Mouse (Mus musculus) midbrain, embryonic 15.5 days (tissue): ENCODE measurements at regions not wholly inside any gene's neighbourhood (a gene's known extent, or its start where the extent isn't known, plus 50 kb on each side); places are given as distances from the start of the nearest gene placed in this dataset.

Experiments used
- ATAC-seq: fragments of 200-750 bp; cut with Nextera tagmentation; replicated peaks from 2 replicates; pipeline ENCODE4 v1.8.0; 2017; ENCODE audit warnings: moderate TSS enrichment
- H3K27ac ChIP-seq: fragments of 300-500 bp; sonication (generic); 2 replicates; pipeline ENCODE4 v1.5.1; 2015; ENCODE audit warnings: mild to moderate bottlenecking, inconsistent platforms
- H3K27me3 ChIP-seq: fragments of 300-500 bp; sonication (generic); replicated peaks from 2 replicates; pipeline ENCODE4 v1.6.1; 2015; ENCODE audit warnings: inconsistent platforms
- H3K36me3 ChIP-seq: fragments of 300-500 bp; sonication (generic); replicated peaks from 2 replicates; pipeline ENCODE4 v1.6.1; 2015; ENCODE audit warnings: inconsistent platforms
- H3K4me1 ChIP-seq: fragments of 300-500 bp; sonication (generic); 2 replicates; pipeline ENCODE4 v1.6.1; 2015; ENCODE audit warnings: inconsistent platforms
- H3K4me2 ChIP-seq: fragments of 300-500 bp; sonication (generic); 2 replicates; pipeline ENCODE4 v1.6.1; 2015; ENCODE audit warnings: inconsistent platforms, mild to moderate bottlenecking, moderate library complexity
- H3K4me3 ChIP-seq: fragments of 300-500 bp; sonication (generic); 2 replicates; pipeline ENCODE4 v1.5.1; 2015; ENCODE audit warnings: mild to moderate bottlenecking, inconsistent platforms
- H3K9ac ChIP-seq: fragments of 300-500 bp; sonication (generic); 2 replicates; pipeline ENCODE4 v1.6.1; 2015; ENCODE audit warnings: mild to moderate bottlenecking, inconsistent platforms
- H3K9me3 ChIP-seq: fragments of 300-500 bp; sonication (generic); 2 replicates; pipeline ENCODE4 v1.6.1; 2016; ENCODE audit warnings: inconsistent platforms
- WGBS: fragments of 180-500 bp; shearing (Covaris S2); methylation state at CpG from one replicate; pipeline ENCODE4 v1.1.7; 2015; ENCODE audit warnings: mixed read lengths; 5-methylcytosine and 5-hydroxymethylcytosine counted together

DNA sequence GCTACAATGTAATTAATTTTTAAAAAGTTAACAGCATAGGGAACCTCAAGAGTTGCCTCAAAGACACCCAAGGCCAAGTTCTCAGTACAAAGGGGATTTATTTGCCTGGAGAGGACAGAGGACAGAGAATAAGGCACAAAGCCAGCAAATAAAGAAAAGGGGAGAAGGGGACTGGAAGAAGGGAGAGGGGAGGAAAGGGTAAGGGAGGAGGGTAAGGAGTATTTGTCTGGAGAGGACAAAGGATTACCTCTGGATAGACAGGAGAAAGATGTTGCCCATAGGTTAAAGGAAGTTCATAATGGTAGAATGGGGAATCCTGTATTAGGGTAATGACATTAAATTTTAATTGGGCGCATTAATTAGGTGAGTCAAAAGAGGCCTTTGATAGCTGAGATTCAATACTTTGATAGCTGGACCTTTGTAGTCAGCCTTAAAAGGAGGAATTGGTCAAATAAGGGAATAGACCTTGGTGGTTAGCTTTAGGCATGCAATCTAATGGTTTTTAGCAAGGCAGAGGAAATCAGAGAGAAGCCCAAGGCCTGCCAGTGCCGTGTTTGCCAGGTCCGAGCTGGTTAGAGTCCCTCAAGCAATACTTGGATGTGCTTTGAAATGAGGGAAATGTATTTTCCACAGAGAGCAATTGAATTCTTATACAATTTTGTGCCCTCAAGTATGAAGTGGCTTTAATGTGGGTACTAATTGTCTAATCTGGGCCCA is 164.8 kb upstream of the Gnpda2 start:
- Histone ChIP-seq H3K4me2 (no peak overlapping the region), H3K9ac (no peak overlapping the region), H3K4me1 (no peaks in the 10 kb centered on the region), H3K27me3 (no peaks in the 10 kb centered on the region), H3K36me3 (no peaks in the 10 kb centered on the region), H3K4me3 (no peak overlapping the region), H3K27ac (no peak overlapping the region), H3K9me3 (no peaks in the 10 kb centered on the region)
- peak; percentile 72 for ATAC-seq
- 70% methylated on average over 3 of the region's 3 CpGs for WGBS

DNA sequence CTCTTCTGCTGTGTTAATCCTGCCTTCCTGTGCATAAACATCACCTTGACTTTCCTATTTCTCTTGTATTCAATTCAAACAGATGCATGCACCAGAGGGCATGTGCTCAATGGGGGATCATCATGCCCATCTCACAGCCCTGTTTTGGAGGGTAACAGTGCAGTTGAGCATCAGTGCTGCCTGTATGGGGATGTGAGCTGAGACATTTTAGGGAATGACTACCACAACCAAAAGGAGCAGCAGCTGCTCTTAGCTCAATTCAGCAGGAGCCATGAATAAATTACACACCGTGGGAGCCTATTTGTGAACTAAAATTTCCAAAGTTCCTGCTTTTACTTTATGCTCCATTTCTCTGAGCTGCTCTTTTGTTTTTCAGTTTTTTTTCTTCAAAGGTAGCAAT is 164.2 kb upstream of the Gnpda2 start:
- 24% methylated on average over 1 of the region's 1 CpGs for WGBS
- Histone ChIP-seq H3K4me1 (no peaks in the 10 kb centered on the region), H3K27ac (no peak overlapping the region)

DNA sequence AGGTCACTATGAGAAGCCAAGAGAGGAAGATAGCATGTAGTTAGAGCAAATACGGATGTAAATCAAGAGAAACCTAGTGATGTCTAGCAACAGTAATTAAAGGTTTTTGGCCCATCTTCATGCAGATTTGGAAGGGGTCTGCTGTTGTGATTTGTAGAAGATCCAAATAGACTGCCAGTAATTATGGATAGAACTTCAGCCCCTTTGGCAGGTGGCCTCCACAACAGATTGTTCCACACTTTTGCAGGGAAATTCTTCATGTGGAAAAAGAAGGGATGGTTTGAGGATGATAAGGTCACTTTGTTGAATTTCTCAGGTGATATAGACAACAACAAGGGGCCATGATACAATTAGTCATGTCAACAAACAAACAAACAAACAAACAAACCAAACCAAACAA is 148.4 kb upstream of the Gnpda2 start:
- Histone ChIP-seq H3K27me3 (no peaks in the 10 kb centered on the region), H3K36me3 (no peaks in the 10 kb centered on the region), H3K4me3 (no peak overlapping the region), H3K27ac (no peak overlapping the region), H3K9me3 (no peaks in the 10 kb centered on the region), H3K9ac (no peak overlapping the region), H3K4me2 (no peak overlapping the region), H3K4me1 (no peaks in the 10 kb centered on the region)
- no peak for ATAC-seq
- WGBS, result 92% methylated on average over 1 of the region's 1 CpGs

More for the DNA sequence above, 164.2 kb upstream of the Gnpda2 start:
- Histone ChIP-seq H3K9me3 (no peaks in the 10 kb centered on the region), H3K9ac (no peak overlapping the region), H3K4me2 (no peak overlapping the region), H3K36me3 (no peaks in the 10 kb centered on the region), H3K4me3 (no peak overlapping the region), H3K27me3 (no peaks in the 10 kb centered on the region)
- no peak for ATAC-seq

DNA sequence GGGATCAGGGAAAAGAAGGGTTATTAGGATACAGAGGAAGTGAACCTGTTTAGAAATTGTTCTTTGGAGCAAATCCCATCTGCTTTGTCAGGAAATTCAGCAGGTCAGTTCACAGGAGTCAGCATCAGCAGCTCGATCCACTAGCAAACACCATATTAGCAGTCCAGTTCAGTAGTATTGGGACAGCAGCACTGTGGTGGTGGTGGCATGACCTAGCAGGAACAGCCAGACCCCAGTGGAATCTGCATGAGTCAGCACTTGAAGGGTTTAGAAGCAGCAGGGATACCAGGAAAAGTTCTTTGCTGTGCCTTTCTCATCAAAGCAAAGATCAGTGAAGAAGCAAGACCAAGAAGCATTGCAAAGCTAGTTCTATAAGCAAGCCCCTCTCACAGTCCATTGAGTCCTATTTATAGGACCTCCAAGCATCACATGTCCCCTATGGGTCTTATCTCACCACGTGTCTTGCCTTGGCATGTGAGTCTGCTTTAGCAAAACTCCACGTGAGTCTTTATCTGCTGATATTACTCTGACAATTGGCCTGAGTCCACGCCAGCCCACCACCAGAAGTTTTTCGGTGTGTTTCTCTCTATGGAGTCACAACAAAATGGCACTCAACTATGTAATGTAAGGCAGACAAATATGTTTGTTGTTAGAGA is 129.3 kb upstream of the Gnpda2 start:
- H3K9ac ChIP-seq, result no peak overlapping the region
- H3K4me1 ChIP-seq, result no peaks in the 10 kb centered on the region
- H3K9me3 ChIP-seq, result no peaks in the 10 kb centered on the region
- H3K4me2 ChIP-seq, result no peak overlapping the region
- no peak overlapping the region for H3K4me3 ChIP-seq
- no peaks in the 10 kb centered on the region for H3K36me3 ChIP-seq
- no peak overlapping the region for H3K27ac ChIP-seq
- WGBS, result 87% methylated on average over 5 of the region's 5 CpGs
- ATAC-seq, result no peak
- no peaks in the 10 kb centered on the region for H3K27me3 ChIP-seq

DNA sequence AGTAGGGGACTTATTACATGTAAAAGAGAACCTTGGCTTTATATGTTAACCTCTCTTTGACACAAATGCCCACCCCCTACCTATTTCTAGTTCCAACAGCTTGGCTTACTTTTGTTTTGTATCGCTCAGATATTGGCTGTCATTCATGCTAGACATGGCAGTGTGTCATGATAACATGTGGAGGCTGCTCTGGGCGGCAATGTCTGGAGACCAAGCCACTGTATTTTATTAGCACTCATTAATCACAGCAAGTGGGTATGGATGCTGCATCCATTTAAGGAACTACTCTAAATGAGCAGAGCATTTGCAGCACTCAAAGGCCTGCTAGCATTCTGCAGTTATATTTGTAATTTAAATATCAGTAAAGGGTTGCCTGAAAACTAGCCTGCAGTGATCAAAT is 123.9 kb upstream of the Gnpda2 start:
- Histone ChIP-seq H3K4me1 (no peaks in the 10 kb centered on the region), H3K27me3 (no peaks in the 10 kb centered on the region), H3K9ac (no peak overlapping the region), H3K4me2 (no peak overlapping the region), H3K4me3 (no peak overlapping the region), H3K36me3 (no peaks in the 10 kb centered on the region), H3K9me3 (no peaks in the 10 kb centered on the region), H3K27ac (no peak overlapping the region)
- WGBS, result 65% methylated on average over 2 of the region's 2 CpGs
- no peak for ATAC-seq

DNA sequence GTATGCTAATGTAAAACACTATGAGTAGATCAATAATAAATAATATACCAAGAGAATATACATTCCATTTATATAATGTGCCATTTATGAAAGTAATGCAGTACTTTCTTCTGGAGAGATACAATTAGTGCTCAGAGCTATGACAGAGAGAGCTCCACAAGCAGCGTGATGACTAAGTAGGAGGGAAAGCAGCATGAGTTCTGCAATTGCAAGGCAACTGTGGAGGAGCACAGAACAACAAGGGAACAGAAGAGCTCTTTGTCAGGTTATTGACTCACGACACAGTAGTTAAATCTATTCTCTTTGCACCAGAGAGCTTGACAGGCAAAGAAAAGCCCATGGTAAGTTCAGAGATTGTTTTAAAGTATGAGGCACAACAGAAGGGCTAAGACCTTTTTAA is 115.0 kb upstream of the Gnpda2 start:
- H3K4me3 ChIP-seq, result no peak overlapping the region
- H3K36me3 ChIP-seq, result no peaks in the 10 kb centered on the region
- H3K27me3 ChIP-seq, result no peaks in the 10 kb centered on the region
- no peaks in the 10 kb centered on the region for H3K4me1 ChIP-seq
- ATAC-seq, result no peak
- H3K4me2 ChIP-seq, result no peak overlapping the region
- H3K9ac ChIP-seq, result no peak overlapping the region
- H3K27ac ChIP-seq, result no peak overlapping the region
- 13% methylated on average over 2 of the region's 2 CpGs for WGBS
- H3K9me3 ChIP-seq, result no peaks in the 10 kb centered on the region

DNA sequence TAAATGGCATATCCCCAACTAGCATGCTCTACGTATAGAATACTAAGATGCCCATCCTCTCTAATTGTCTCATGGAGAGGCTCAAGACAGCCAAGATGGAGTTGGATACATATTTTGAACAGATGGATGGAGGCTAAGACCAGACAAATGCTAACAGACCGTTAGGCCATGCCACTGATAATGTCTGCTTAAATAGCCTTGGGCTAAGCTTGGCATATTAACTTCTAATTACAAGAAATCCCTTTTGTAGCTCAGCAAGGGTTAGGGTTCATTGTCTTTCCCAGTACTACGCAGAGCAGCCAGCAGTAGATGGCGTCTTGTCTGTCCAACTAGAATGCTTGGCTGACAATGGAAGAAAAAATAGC is 113.0 kb upstream of the Gnpda2 start:
- Histone ChIP-seq H3K36me3 (no peaks in the 10 kb centered on the region), H3K27ac (no peak overlapping the region), H3K4me1 (no peaks in the 10 kb centered on the region), H3K9ac (no peak overlapping the region), H3K9me3 (no peaks in the 10 kb centered on the region), H3K27me3 (no peaks in the 10 kb centered on the region), H3K4me2 (no peak overlapping the region), H3K4me3 (no peak overlapping the region)
- 54% methylated on average over 4 of the region's 4 CpGs for WGBS
- peak; percentile 41; the same call in 1 of the 2 replicates for ATAC-seq

DNA sequence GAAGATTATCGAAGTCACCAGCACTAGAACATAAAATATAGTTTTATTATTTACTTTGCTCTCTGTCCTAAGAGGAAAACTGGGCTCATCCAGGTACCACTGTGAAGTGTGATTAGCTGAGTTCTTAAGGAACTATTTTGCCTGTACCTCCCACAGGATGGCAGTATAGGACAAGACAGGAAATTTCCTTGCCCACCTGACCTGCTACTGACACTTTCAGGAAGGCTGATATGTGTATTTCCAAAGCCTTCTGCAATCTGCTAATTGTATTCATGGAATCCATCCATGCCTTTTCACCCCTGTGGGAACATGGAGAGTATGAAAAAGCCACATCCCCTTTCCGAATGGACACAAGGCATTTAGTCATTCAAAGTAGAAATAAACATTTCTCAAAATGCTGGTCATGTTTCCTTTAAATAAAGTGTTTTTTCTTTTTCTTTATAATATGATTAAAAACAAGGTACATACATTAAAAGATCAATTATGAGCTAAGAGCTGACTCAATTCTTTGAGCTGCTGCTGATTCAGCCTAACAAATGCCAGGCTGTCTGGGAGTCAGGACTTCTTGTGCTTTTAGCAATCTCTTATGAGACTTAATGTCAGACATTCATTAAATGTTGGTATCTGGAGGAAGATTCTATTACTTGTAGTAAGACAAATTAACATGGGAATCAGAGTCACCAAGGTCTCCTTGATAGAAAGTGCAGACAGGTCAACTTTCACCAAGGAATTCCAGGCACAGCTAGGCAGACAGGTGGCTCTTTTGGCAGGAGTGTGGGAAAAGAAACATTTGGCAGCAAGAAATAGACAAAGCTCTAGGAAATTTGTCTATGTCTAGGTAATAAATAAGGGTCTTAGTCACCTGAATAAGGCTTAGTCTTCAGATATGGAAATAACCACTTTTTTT is 112.4 kb upstream of the Gnpda2 start:
- no peak overlapping the region for H3K4me2 ChIP-seq
- H3K4me1 ChIP-seq, result no peaks in the 10 kb centered on the region
- H3K9me3 ChIP-seq, result no peaks in the 10 kb centered on the region
- 46% methylated on average over 2 of the region's 2 CpGs for WGBS
- H3K9ac ChIP-seq, result no peak overlapping the region
- no peak overlapping the region for H3K27ac ChIP-seq
- no peak overlapping the region for H3K4me3 ChIP-seq
- no peaks in the 10 kb centered on the region for H3K27me3 ChIP-seq
- no peaks in the 10 kb centered on the region for H3K36me3 ChIP-seq
- ATAC-seq, result peak; percentile 86

DNA sequence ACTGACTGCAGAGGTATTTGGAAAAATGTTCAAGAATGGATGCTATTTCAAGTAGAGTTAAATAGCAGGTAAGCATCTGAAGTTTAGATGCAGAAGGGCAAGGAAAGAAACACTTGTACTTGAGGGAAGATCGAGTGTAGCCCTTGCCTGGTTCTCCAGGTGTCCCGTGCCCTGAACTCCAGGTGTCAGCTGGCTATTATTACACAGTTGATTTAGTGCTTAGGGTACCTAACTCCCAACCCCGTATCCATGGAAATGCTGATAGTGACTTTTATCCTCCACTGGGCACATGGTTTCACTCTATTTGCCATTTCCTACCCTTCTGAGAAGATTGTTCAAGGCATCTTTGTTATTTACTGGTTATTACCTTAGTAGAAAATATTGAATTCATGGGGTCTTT is 86.6 kb upstream of the Gnpda2 start:
- Histone ChIP-seq H3K4me3 (no peak overlapping the region), H3K27ac (no peak overlapping the region), H3K9me3 (no peaks in the 10 kb centered on the region), H3K4me2 (no peak overlapping the region), H3K4me1 (no peaks in the 10 kb centered on the region), H3K9ac (no peak overlapping the region), H3K36me3 (no peaks in the 10 kb centered on the region), H3K27me3 (no peaks in the 10 kb centered on the region)
- 79% methylated on average over 3 of the region's 3 CpGs for WGBS
- ATAC-seq, result no peak

DNA sequence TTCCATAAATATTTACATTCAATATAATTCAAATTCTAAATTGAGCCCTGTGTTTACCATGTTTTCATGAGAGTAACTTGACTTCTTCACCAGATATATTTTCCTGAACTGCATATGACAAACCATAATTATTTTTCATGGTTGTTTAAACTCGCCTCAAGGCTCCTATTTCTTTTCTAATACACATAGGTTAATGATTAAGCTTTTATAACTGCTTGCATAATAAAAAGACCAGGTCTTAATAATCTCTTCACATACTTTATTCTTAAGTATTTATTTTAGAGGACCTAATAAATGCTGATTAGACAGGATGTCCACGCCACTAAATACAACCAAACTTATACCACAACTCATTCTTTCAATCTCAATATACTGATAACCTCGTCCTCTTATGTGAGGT is 86.1 kb upstream of the Gnpda2 start:
- Histone ChIP-seq H3K27ac (no peak overlapping the region), H3K9ac (no peak overlapping the region), H3K4me1 (no peaks in the 10 kb centered on the region), H3K4me2 (no peak overlapping the region), H3K36me3 (no peaks in the 10 kb centered on the region), H3K4me3 (no peak overlapping the region), H3K9me3 (no peaks in the 10 kb centered on the region), H3K27me3 (no peaks in the 10 kb centered on the region)
- WGBS, result 78% methylated on average over 3 of the region's 3 CpGs
- ATAC-seq, result no peak

DNA sequence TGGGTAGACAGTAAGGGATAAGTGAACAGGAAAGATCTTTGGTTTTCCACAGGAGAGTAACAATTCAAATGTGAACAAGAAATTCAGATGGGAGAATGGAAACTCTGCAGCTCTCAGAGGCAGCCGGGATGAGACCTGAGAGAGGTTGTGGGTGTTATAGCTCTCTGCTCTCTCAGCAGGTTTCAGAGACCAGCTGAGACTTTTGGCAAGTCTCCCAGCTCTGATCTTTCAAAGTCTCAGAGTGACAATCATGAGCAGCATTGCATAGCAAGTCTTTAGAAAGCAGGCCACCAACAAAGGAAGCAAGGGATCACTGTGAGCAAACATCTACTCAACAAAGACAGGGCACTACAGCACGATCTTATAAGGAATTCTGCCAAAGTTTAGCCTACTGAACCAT is 73.4 kb upstream of the Gnpda2 start:
- no peak overlapping the region for H3K4me2 ChIP-seq
- 40% methylated on average over 2 of the region's 2 CpGs for WGBS
- no peak overlapping the region for H3K4me3 ChIP-seq
- no peaks in the 10 kb centered on the region for H3K27me3 ChIP-seq
- H3K27ac ChIP-seq, result no peak overlapping the region
- ATAC-seq, result no peak
- no peaks in the 10 kb centered on the region for H3K4me1 ChIP-seq
- H3K9me3 ChIP-seq, result no peaks in the 10 kb centered on the region
- H3K9ac ChIP-seq, result no peak overlapping the region
- no peaks in the 10 kb centered on the region for H3K36me3 ChIP-seq

DNA sequence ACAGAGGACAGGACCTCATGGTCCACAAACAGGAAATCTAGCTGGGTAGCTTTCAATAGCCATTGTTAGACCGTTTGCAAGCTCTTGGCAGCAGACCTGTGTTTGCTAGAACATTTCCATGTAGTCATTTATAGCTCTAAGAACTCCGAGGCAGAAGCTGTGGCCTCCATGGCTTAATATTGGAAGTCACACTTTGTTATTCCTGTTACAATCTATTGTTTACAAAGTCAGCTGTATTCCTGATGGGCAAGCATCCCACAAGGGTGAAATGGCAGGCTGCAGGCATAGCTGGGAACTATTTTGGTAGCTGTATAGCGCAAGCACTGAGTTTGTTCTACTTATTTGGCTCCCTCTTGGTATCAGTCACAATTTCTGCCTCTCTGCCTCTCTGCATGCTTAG is 71.8 kb upstream of the Gnpda2 start:
- no peak overlapping the region for H3K27ac ChIP-seq
- WGBS, result 70% methylated on average over 3 of the region's 3 CpGs
- no peak overlapping the region for H3K4me3 ChIP-seq
- no peak overlapping the region for H3K4me2 ChIP-seq
- no peaks in the 10 kb centered on the region for H3K27me3 ChIP-seq
- H3K36me3 ChIP-seq, result no peaks in the 10 kb centered on the region
- no peak for ATAC-seq
- H3K9ac ChIP-seq, result no peak overlapping the region
- H3K4me1 ChIP-seq, result no peaks in the 10 kb centered on the region
- no peaks in the 10 kb centered on the region for H3K9me3 ChIP-seq
